Mouse (Mus musculus) C2C12 (cell line): Measurements from ENCODE around the gene Fstl1.

Source experiments
- CEBPB ChIP-seq: IDR thresholded peaks from one replicate; pipeline ENCODE4 v1.6.1; 2011; ENCODE audit warnings: low read depth, mild to moderate bottlenecking, control low read depth, moderate library complexity
- CTCF ChIP-seq: IDR thresholded peaks from one replicate; pipeline ENCODE4 v1.5.1; 2011; ENCODE audit not compliant: control insufficient read depth, insufficient read depth, insufficient read length
- FOSL1 ChIP-seq: IDR thresholded peaks from one replicate; pipeline ENCODE4 v1.8.0; 2011; ENCODE audit warnings: mild to moderate bottlenecking, low read length; ENCODE audit not compliant: poor library complexity, insufficient read depth, severe bottlenecking
- MAX ChIP-seq: IDR thresholded peaks from one replicate; pipeline ENCODE4 v1.6.1; 2011; ENCODE audit warnings: mild to moderate bottlenecking, control low read depth
- MYOD1 ChIP-seq: IDR thresholded peaks from one replicate; pipeline ENCODE4 v1.6.1; 2011; ENCODE audit warnings: low read depth; ENCODE audit not compliant: control insufficient read depth, insufficient read length
- MYOG ChIP-seq: IDR thresholded peaks from one replicate; pipeline ENCODE4 v1.6.1; 2011; ENCODE audit not compliant: control insufficient read depth, insufficient read length; ENCODE audit errors: extremely low read depth
- USF1 ChIP-seq: IDR thresholded peaks from one replicate; pipeline ENCODE4 v1.6.1; 2011; ENCODE audit warnings: low read depth, mild to moderate bottlenecking, control low read depth, moderate library complexity

DNA sequence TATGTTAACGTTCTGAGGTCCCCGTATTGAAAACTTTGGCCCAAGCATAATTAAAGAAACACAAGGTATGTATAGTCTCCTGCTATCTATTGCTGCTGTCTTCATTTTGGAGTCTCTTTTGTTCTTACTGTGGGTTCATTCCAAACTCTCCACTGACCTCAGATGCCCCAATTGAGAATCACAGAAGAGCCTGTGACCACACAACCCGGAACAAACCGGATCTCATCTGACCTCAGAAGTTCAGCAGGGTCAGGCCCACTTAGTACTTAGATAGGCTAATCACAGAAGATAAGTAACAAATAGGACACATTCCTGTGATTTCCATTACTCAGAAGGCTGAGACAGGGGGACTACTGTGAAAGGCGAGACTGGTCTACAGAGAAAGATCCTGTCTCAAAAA lies 77.9 kb downstream of the Fstl1 start:
- TF ChIP-seq CTCF (no peak), FOSL1 (no peak), USF1 (no peak), MYOG (no peak), MAX (no peak), CEBPB (no peak), MYOD1 (no peak)
